Comparison of ENCODE assay signal across 24 mouse cellular contexts in the genomic region with DNA sequence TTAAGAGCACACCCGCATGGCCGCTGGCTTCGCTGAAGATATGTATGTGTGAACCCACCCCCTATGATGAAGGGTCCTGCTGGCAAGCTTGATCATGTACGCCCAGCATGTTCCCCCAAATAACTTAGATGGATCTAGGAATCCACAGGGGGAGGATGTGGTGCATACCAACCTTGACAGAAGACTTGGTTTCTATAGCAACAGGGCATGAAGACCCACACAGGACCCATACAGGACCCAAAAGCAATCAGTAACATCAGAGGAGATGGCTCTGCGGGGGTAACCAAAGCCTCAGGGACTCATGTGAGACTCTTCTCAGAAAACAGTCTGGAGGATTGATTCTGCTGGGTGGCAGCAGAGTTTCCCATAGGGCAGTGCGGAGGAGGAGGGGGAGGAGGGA. TPM values are rescaled to one million over a fixed set of nuclear protein-coding genes. Genes with fewer than 3 reads are reported as not detected.
"Had no signal": no experiment of that assay in that cellular context is flagged by ENCODE, and none has a peak within 500 bp of the region (broad histone marks: within the 10 kb centered on the region; RNA-seq: fewer than 3 reads in every experiment).

No protein-coding gene starts in this region.

- H3K27me3 ChIP-seq: limb, embryonic 12.5 days; limb, embryonic 15.5 days; midbrain, embryonic 12.5 days had no signal

- H3K27ac ChIP-seq: limb, embryonic 12.5 days; limb, embryonic 15.5 days; liver, embryonic 14.5 days; macrophage; midbrain, embryonic 12.5 days had no signal

- H3K4me2 ChIP-seq: limb, embryonic 12.5 days; limb, embryonic 15.5 days; liver, embryonic 11.5 days; lung, embryonic 14.5 days; midbrain, embryonic 12.5 days had no signal

- H3K4me1 ChIP-seq: limb, embryonic 12.5 days; midbrain, embryonic 12.5 days had no signal

- DNase-seq: kidney, adult 9 months; kidney, postnatal 14 days; kidney, postnatal 4 days; left cerebral cortex, postnatal 4 days; liver, postnatal 0 days; lung, embryonic 14.5 days; thymus, adult 18-20 months; thymus, postnatal 36 days had no signal

- H3K9ac ChIP-seq: limb, embryonic 12.5 days; limb, embryonic 15.5 days; liver, embryonic 14.5 days; liver, postnatal 0 days; lung, embryonic 14.5 days; midbrain, embryonic 12.5 days had no signal

- ATAC-seq: liver, postnatal 0 days; lung, postnatal 0 days had no signal

- H3K9me3 ChIP-seq: limb, embryonic 12.5 days; limb, embryonic 15.5 days; midbrain, embryonic 12.5 days had no signal

- H3K4me3 ChIP-seq: limb, embryonic 12.5 days; limb, embryonic 15.5 days; midbrain, embryonic 12.5 days; myocyte had no signal

RNA-seq across cellular contexts. Expression of gene 1700029H14Rik, which starts 29.0 kb away (rescaled TPM):
- total RNA-seq: layer of hippocampus, adult 18-20 months; left cerebral cortex, adult 8-10 months; left cerebral cortex, postnatal 14 days; left cerebral cortex, postnatal 4 days; megakaryocyte, adult 5-6 weeks had no signal
- polyA plus RNA-seq: kidney, embryonic 16.5 days; limb, embryonic 12.5 days; limb, embryonic 15.5 days; liver, embryonic 11.5 days; liver, postnatal 0 days; lung, embryonic 14.5 days; lung, postnatal 0 days; macrophage; midbrain, embryonic 12.5 days; myocyte; neural tube, embryonic 11.5 days; small intestine, adult 2 months; stomach, embryonic 16.5 days had no signal
